Mouse (Mus musculus): ENCODE measurements at regions not wholly inside any gene's neighbourhood (a gene's known extent, or its start where the extent isn't known, plus 50 kb on each side); places are given as distances from the start of the nearest gene placed in this dataset.

GRCm38 (mm10) chr4:95290321-95290720 is 238.3 kb upstream of the Jun start:
- TF ChIP-seq CTCF (conservative IDR thresholded peaks at IDR 0.05; ENCODE audit: low read length) (no peak), POU5F1 (IDR thresholded peaks at IDR 0.05; ENCODE audit: borderline replicate concordance, low read length) (no peak), NANOG (IDR thresholded peaks at IDR 0.05; ENCODE audit: borderline replicate concordance, low read length) (no peak)

Measured in E14TG2a.4 (cell line).